Mouse (Mus musculus): ENCODE measurements around the gene 1700020A23Rik. TPM values are rescaled to one million over a fixed set of nuclear protein-coding genes. Genes with fewer than 3 reads are reported as not detected.

The 1700020A23Rik gene
- polyA plus RNA-seq, 1 experiment from 2014 or later, result 0.51 TPM

DNA sequence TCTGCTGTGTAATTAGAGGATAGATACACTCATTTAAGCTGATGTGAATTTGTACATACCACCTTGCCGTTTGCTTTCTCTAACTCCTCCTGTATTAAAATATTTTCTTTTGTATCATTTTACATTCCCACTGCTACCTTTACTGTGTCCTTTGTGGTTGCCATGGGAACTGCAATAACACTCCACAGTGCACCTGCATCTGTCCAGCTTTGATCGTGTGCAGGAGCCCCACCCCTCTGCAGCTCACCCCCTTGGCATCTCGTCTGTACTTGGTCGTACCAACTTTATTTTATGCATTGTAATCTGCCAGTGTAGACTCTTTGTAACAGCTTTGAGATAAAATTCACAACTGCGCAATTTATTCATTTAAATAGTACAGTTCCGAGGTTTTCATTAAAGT lies 21.2 kb upstream of the 1700020A23Rik start:
- no peak overlapping the region for H3K4me3 ChIP-seq (ENCODE audit: low read depth, low read length)
- no peaks in the 10 kb centered on the region for H3K36me3 ChIP-seq (ENCODE audit: control insufficient read depth, insufficient read depth, low read length)
- peak; percentile 73; the same call in 1 of the 2 replicates for ATAC-seq
- 58% methylated on average over 6 of the region's 6 CpGs for WGBS
- no peaks in the 10 kb centered on the region for H3K27me3 ChIP-seq (ENCODE audit: control insufficient read depth, insufficient read depth, low read depth, low read length)
- H3K4me2 ChIP-seq (ENCODE audit: low read length), result no peak overlapping the region
- no peak overlapping the region for H3K9ac ChIP-seq (ENCODE audit: low read depth, low read length)
- H3K4me1 ChIP-seq (ENCODE audit: control insufficient read depth, insufficient read depth, low read length), result no peaks in the 10 kb centered on the region
- H3K27ac ChIP-seq (ENCODE audit: low read length), result no peak overlapping the region
- H3K9me3 ChIP-seq (replicated peaks; ENCODE audit: control insufficient read depth, low read length, poor library complexity, severe bottlenecking), result no peaks in the 10 kb centered on the region

DNA sequence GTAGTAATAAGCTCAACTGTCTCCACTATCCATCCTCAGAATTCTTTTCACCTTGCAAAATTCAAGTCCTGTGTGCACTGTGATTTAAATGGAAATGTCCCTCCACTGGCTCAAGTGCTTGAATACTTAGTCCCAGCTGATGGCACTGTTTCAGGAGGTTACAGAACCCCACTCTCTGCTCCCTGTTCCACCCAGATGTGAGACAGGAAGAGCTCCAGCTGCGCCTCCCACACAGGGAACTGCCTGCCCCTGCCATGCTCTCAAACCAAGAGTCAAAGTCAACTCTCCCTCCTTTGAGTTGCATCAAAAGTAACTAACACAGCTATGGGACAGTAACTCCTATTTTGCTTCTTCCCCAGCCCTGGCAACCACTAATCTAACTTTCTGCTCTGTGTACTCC lies 18.8 kb upstream of the 1700020A23Rik start:
- no peak for ATAC-seq
- 74% methylated on average over 1 of the region's 1 CpGs for WGBS
- no peaks in the 10 kb centered on the region for H3K4me1 ChIP-seq (ENCODE audit: control insufficient read depth, insufficient read depth, low read length)

DNA sequence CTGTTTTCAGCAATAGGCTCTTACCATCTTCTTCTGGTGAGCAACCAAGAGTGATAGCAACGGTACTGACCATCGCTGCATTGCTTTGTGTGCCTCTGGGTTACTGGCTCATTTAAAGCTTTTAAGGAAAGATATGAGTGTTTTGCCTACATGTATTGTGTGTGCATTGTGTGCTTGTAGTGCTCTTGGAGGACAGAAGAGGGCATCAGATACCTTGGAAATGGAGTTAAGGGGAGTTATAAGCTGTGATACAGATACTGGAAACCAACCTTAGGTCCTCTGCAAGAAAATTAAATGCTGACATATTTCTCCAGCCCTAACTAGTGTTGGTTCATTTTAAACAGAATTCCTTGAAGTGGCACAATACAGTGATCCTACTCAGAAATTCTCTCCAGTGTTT lies 16.3 kb upstream of the 1700020A23Rik start:
- Histone ChIP-seq H3K27me3 (ENCODE audit: control insufficient read depth, insufficient read depth, low read depth, low read length) (no peaks in the 10 kb centered on the region), H3K4me3 (ENCODE audit: low read depth, low read length) (no peak overlapping the region), H3K27ac (ENCODE audit: low read length) (no peak overlapping the region), H3K4me2 (ENCODE audit: low read length) (no peak overlapping the region), H3K9me3 (replicated peaks; ENCODE audit: control insufficient read depth, low read length, poor library complexity, severe bottlenecking) (no peaks in the 10 kb centered on the region), H3K4me1 (ENCODE audit: control insufficient read depth, insufficient read depth, low read length) (no peaks in the 10 kb centered on the region), H3K36me3 (ENCODE audit: control insufficient read depth, insufficient read depth, low read length) (peaks cover 4% of the 10 kb centered on the region; the same call in 1 of the 2 replicates), H3K9ac (ENCODE audit: low read depth, low read length) (no peak overlapping the region)
- ATAC-seq, result no peak
- 84% methylated on average over 2 of the region's 2 CpGs for WGBS

More for the DNA sequence above, 18.8 kb upstream of the 1700020A23Rik start:
- no peak overlapping the region for H3K4me3 ChIP-seq (ENCODE audit: low read depth, low read length)
- H3K9me3 ChIP-seq (replicated peaks; ENCODE audit: control insufficient read depth, low read length, poor library complexity, severe bottlenecking), result no peaks in the 10 kb centered on the region
- H3K9ac ChIP-seq (ENCODE audit: low read depth, low read length), result no peak overlapping the region
- H3K4me2 ChIP-seq (ENCODE audit: low read length), result no peak overlapping the region
- H3K27me3 ChIP-seq (ENCODE audit: control insufficient read depth, insufficient read depth, low read depth, low read length), result no peaks in the 10 kb centered on the region
- H3K27ac ChIP-seq (ENCODE audit: low read length), result no peak overlapping the region
- H3K36me3 ChIP-seq (ENCODE audit: control insufficient read depth, insufficient read depth, low read length), result no peaks in the 10 kb centered on the region; the same call in 1 of the 2 replicates

DNA sequence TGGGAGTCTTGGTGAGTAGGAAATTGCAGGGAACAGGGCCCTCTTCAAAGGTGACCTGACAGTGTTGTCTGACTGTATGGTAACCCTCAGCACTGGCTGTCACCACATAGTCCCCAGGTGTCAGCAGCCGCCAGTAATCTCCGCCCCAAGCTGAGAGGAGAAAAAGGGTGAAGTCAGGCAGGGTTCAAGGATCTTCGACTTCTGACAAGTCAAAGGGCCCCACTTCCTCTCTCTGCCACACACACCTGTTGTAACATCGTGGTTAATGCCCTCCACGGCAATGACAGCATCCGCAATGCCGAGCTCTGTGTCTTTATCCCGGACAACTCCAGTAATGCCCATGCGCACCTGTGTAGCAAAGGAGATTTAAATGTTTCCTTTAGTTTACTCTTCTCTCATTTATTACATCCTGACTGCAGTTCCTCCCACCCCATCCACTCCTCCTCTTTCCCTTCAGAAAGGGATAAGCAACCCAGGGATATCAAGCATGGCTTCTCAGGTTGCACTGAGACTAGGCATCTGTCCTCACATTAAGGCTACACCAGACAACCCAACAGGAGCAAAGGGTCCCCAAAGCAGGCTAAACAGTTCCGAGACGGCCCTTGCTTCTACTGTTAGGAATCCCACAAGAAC lies 13.9 kb upstream of the 1700020A23Rik start:
- no peak for ATAC-seq
- Histone ChIP-seq H3K4me1 (ENCODE audit: control insufficient read depth, insufficient read depth, low read length) (no peaks in the 10 kb centered on the region), H3K27ac (ENCODE audit: low read length) (no peak overlapping the region), H3K27me3 (ENCODE audit: control insufficient read depth, insufficient read depth, low read depth, low read length) (no peaks in the 10 kb centered on the region), H3K4me2 (ENCODE audit: low read length) (no peak overlapping the region), H3K4me3 (ENCODE audit: low read depth, low read length) (no peak overlapping the region), H3K9me3 (replicated peaks; ENCODE audit: control insufficient read depth, low read length, poor library complexity, severe bottlenecking) (no peaks in the 10 kb centered on the region), H3K36me3 (ENCODE audit: control insufficient read depth, insufficient read depth, low read length) (peaks cover 5% of the 10 kb centered on the region; the same call in 1 of the 2 replicates), H3K9ac (ENCODE audit: low read depth, low read length) (no peak overlapping the region)
- 88% methylated on average over 11 of the region's 11 CpGs for WGBS

DNA sequence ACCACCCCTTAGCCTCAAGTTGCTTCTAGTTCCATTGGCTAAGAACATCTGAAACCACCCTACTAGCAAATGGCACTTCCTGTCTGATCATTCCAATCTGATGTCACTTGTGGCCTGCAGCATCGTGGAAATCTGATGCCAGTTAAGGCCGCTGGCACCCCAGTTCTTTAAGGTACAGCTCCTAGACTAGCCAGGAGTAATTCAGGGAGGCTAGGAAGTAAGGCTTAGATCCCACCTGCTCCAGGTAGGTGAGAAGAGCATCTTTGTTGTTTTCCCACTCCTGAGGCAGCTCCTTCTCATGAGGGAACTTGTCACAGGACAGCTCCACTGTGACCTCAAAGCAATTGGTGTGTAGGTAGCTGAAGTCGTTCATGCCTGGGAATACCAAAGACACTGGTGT lies 12.2 kb upstream of the 1700020A23Rik start:
- H3K36me3 ChIP-seq (ENCODE audit: control insufficient read depth, insufficient read depth, low read length), result peaks cover 5% of the 10 kb centered on the region; the same call in 1 of the 2 replicates
- no peak overlapping the region for H3K9ac ChIP-seq (ENCODE audit: low read depth, low read length)
- H3K4me2 ChIP-seq (ENCODE audit: low read length), result no peak overlapping the region
- 96% methylated on average over 3 of the region's 3 CpGs for WGBS
- ATAC-seq, result no peak
- H3K27ac ChIP-seq (ENCODE audit: low read length), result no peak overlapping the region
- no peaks in the 10 kb centered on the region for H3K27me3 ChIP-seq (ENCODE audit: control insufficient read depth, insufficient read depth, low read depth, low read length)
- H3K4me1 ChIP-seq (ENCODE audit: control insufficient read depth, insufficient read depth, low read length), result peaks cover 10% of the 10 kb centered on the region
- no peaks in the 10 kb centered on the region for H3K9me3 ChIP-seq (replicated peaks; ENCODE audit: control insufficient read depth, low read length, poor library complexity, severe bottlenecking)
- no peak overlapping the region for H3K4me3 ChIP-seq (ENCODE audit: low read depth, low read length)

DNA sequence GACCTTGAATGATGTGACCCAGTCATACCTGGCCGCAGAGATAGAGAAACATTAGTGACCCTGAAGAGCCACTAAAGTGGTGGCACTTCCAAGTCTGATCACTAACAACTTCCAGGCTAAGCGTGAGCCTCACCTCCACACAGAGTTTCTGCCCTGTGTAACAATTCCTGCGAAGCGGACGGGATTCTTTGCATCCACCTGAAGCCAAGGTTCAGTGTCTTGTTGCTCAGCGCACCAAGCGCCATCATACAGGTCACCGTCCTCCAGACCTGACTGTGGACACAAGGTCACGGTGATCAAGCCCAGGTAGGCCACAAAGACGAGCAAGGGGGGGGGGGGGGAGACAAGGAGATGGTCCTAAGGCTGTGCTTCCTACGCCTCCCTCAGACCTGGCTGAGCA lies 9.4 kb upstream of the 1700020A23Rik start:
- WGBS, result 90% methylated on average over 11 of the region's 11 CpGs
- no peak for ATAC-seq

DNA sequence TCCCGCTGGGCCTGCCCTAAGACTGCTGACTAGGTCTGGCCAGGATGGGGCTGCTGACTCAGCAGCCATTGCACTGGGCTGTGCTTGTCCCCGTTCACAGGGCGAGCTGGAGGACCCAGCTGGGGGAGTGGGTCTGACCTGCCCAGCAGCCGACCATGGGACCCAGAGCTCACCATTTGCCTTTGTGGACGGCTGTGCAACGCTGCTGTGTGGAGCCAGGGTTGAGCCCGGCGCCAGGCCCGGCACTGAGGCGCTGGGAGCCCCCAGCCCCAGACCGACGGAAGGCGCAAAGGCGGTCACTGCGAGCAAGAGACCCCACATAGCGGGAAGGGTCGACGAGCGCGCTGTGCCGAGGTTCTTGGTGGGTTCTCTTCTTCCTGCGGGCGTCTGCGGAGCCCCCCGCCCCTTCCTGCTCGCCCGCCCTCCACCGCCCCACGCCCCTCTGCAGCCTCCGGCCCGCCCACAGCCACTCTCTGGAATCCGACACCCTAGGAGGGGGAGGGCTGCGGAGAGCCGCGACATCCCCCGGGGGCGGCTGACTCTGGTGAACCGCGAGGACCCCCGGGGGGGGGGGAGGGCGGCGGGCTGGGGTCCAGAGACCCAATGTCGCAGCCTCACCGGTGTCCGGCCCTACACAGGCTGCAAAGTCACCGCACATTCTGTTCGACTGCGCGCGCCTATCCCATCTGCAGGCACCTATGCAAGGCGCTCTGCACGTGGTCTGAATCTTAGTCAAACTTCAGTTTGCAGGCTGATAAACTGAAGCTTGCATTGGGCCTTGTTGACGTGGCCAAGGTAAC lies 7.7 kb upstream of the 1700020A23Rik start, which contains the start of gene Cpxm1:
Cpxm1 (minus strand) TSS at position 389 of the 800 bp plus-strand sequence.
- H3K27ac ChIP-seq (ENCODE audit: low read length), result no peak within 1 kb of the TSS
- 1% methylated on average over 37 of the region's 53 CpGs for WGBS

More for the DNA sequence above, 9.4 kb upstream of the 1700020A23Rik start:
- Histone ChIP-seq H3K27ac (ENCODE audit: low read length) (no peak overlapping the region), H3K9ac (ENCODE audit: low read depth, low read length) (no peak overlapping the region), H3K36me3 (ENCODE audit: control insufficient read depth, insufficient read depth, low read length) (peaks cover 5% of the 10 kb centered on the region; the same call in 1 of the 2 replicates), H3K4me1 (ENCODE audit: control insufficient read depth, insufficient read depth, low read length) (peaks cover 10% of the 10 kb centered on the region), H3K27me3 (ENCODE audit: control insufficient read depth, insufficient read depth, low read depth, low read length) (peaks cover 8% of the 10 kb centered on the region), H3K9me3 (replicated peaks; ENCODE audit: control insufficient read depth, low read length, poor library complexity, severe bottlenecking) (no peaks in the 10 kb centered on the region), H3K4me3 (ENCODE audit: low read depth, low read length) (no peak overlapping the region), H3K4me2 (ENCODE audit: low read length) (no peak overlapping the region)

DNA sequence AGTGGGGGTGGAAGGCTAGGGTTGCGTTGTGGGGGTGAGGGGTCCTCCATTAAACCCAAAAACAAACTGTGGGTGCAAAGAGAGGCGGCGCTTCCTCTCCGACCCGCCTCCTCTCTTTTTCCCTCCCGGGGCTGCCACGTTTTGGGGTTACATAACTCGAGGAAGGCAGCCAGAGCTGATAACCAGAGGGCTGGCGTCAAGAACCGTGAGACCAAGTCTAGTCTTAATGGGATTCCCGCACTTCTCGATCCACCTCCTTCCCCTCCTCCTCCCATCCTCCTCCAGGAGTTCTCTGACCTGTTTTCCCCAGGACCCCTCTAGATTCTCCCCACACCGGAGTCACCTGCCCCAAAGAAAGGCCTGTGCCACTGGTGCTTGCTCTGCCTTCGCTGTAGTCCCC lies 7.0 kb upstream of the 1700020A23Rik start:
- peak overlapping the region; percentile 97 for H3K4me2 ChIP-seq (ENCODE audit: low read length)
- ATAC-seq, result no peak
- H3K27me3 ChIP-seq (ENCODE audit: control insufficient read depth, insufficient read depth, low read depth, low read length), result peaks cover 8% of the 10 kb centered on the region
- H3K9me3 ChIP-seq (replicated peaks; ENCODE audit: control insufficient read depth, low read length, poor library complexity, severe bottlenecking), result no peaks in the 10 kb centered on the region
- 15% methylated on average over 14 of the region's 14 CpGs for WGBS
- peaks cover 10% of the 10 kb centered on the region for H3K4me1 ChIP-seq (ENCODE audit: control insufficient read depth, insufficient read depth, low read length)
- no peak overlapping the region for H3K9ac ChIP-seq (ENCODE audit: low read depth, low read length)
- H3K36me3 ChIP-seq (ENCODE audit: control insufficient read depth, insufficient read depth, low read length), result 0 out of 2 replicates have a peak, but pooled peaks cover 2% of the 10 kb centered on the region
- no peak overlapping the region for H3K27ac ChIP-seq (ENCODE audit: low read length)
- H3K4me3 ChIP-seq (ENCODE audit: low read depth, low read length), result peak overlapping the region; percentile 54

More for the DNA sequence above, 7.7 kb upstream of the 1700020A23Rik start, which contains the start of gene Cpxm1:
- Histone ChIP-seq H3K4me1 (ENCODE audit: control insufficient read depth, insufficient read depth, low read length) (peaks cover 10% of the 10 kb centered on the region), H3K27me3 (ENCODE audit: control insufficient read depth, insufficient read depth, low read depth, low read length) (peaks cover 8% of the 10 kb centered on the region), H3K9ac (ENCODE audit: low read depth, low read length) (peak within 1 kb of the TSS; percentile 69), H3K4me3 (ENCODE audit: low read depth, low read length) (peak within 1 kb of the TSS; percentile 54), H3K36me3 (ENCODE audit: control insufficient read depth, insufficient read depth, low read length) (0 out of 2 replicates have a peak, but pooled peaks cover 4% of the 10 kb centered on the region), H3K4me2 (ENCODE audit: low read length) (peak within 1 kb of the TSS; percentile 97), H3K9me3 (replicated peaks; ENCODE audit: control insufficient read depth, low read length, poor library complexity, severe bottlenecking) (no peaks in the 10 kb centered on the region)
- ATAC-seq, result peak; percentile 77

DNA sequence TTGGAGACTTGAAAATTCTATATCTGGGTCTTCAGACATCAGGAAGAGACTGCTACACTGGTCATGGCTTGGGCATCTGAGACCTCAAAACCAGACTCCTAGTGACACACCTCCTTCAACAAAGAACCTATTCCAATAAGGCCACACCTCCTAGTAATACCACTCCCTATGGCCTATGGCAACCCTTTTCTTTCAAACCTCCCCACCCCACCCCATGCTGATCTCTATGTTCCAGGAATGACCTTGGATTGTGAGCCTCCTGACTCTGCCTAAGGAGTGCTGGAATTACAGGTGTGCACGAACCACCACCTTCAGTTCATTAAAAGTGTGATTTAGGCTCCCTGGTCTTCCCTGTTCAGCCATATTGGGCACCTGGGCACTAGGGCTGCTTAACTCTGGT lies 5.0 kb upstream of the 1700020A23Rik start:
- ATAC-seq, result no peak
- Histone ChIP-seq H3K27ac (ENCODE audit: low read length) (no peak overlapping the region), H3K27me3 (ENCODE audit: control insufficient read depth, insufficient read depth, low read depth, low read length) (peaks cover 8% of the 10 kb centered on the region), H3K4me1 (ENCODE audit: control insufficient read depth, insufficient read depth, low read length) (peaks cover 10% of the 10 kb centered on the region), H3K9ac (ENCODE audit: low read depth, low read length) (no peak overlapping the region), H3K9me3 (replicated peaks; ENCODE audit: control insufficient read depth, low read length, poor library complexity, severe bottlenecking) (no peaks in the 10 kb centered on the region), H3K36me3 (ENCODE audit: control insufficient read depth, insufficient read depth, low read length) (no peaks in the 10 kb centered on the region), H3K4me2 (ENCODE audit: low read length) (no peak overlapping the region), H3K4me3 (ENCODE audit: low read depth, low read length) (no peak overlapping the region)
- WGBS, result 96% methylated on average over 1 of the region's 1 CpGs
